Mouse (Mus musculus): ENCODE measurements at regions not wholly inside any gene's neighbourhood (a gene's known extent, or its start where the extent isn't known, plus 50 kb on each side); places are given as distances from the start of the nearest gene placed in this dataset.

GRCm38 (mm10) chr5:99165807-99166360, 128.7 kb upstream of the Prkg2 start:
- DNase-seq (ENCODE audit: low spot score in 2 of 2) = no peak

GRCm38 (mm10) chr5:99157973-99158372, 120.8 kb upstream of the Prkg2 start:
- DNase-seq (ENCODE audit: low spot score in 2 of 2) = peak; percentile 43 to 76

- no peak for DNase-seq (ENCODE audit: low spot score in 2 of 2)
Measured at GRCm38 (mm10) chr5:99153269-99153850, 116.2 kb upstream of the Prkg2 start.

GRCm38 (mm10) chr5:99152299-99152698, 115.1 kb upstream of the Prkg2 start:
- no peak for DNase-seq (ENCODE audit: low spot score in 2 of 2)

GRCm38 (mm10) chr5:99149904-99150303, 112.8 kb upstream of the Prkg2 start:
- no peak for DNase-seq (ENCODE audit: low spot score in 2 of 2)

- no peak for DNase-seq (ENCODE audit: low spot score in 2 of 2)
Measured at GRCm38 (mm10) chr5:99132670-99133069, 95.5 kb upstream of the Prkg2 start.

GRCm38 (mm10) chr5:99128628-99129027, 91.5 kb upstream of the Prkg2 start:
- DNase-seq (ENCODE audit: low spot score in 2 of 2) = no peak

- DNase-seq (ENCODE audit: low spot score in 2 of 2) = no peak
Measured at GRCm38 (mm10) chr5:99125418-99125817, 88.3 kb upstream of the Prkg2 start.

- no peak for DNase-seq (ENCODE audit: low spot score in 2 of 2)
Measured at GRCm38 (mm10) chr5:99111755-99112154, 74.6 kb upstream of the Prkg2 start.

- peak; percentile 21 to 58 for DNase-seq (ENCODE audit: low spot score in 2 of 2)
Measured at GRCm38 (mm10) chr5:99111235-99111634, 74.1 kb upstream of the Prkg2 start.

- DNase-seq (ENCODE audit: low spot score in 2 of 2) = no peak
Measured at GRCm38 (mm10) chr5:99099727-99100116, 62.6 kb upstream of the Prkg2 start.

- DNase-seq (ENCODE audit: low spot score in 2 of 2) = no peak
Measured at GRCm38 (mm10) chr5:99099014-99099726, 62.0 kb upstream of the Prkg2 start.
